Mouse (Mus musculus) embryonic fibroblast, embryonic 13.5 days (primary cell): ENCODE results near the gene Efcab11.

Experiments
- CTCF ChIP-seq: IDR thresholded peaks from 2 replicates; pipeline ENCODE4 v1.5.1; 2011; ENCODE audit warnings: mild to moderate bottlenecking, control low read depth, low read length, moderate library complexity, borderline replicate concordance; ENCODE audit not compliant: insufficient read depth
- POLR2A ChIP-seq: IDR thresholded peaks from 2 replicates; pipeline ENCODE4 v1.6.1; 2011; ENCODE audit warnings: low read depth, mild to moderate bottlenecking, control low read depth, low read length, moderate library complexity

DNA sequence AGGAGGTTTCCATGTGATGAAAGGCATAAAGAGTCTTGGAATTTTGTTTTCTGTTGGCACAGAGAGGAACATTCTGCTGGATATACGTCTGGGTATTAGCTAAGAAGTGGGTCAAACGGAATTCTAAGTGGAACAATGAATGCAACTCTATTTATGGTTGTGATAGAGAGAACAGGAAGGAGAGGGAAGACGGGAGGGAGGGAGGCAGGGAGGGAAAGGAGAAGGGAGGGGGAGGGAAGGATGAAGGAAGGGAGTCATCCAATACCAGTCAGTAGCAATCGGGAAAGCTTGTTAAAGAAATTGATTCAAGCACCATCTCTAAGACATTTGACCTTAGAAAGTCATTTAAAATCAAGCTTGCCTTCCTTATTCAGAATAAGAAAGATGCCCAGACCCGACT lies 172.0 kb downstream of the Efcab11 start:
- TF ChIP-seq CTCF (no peak), POLR2A (no peak)
